Mouse (Mus musculus) forebrain, embryonic 11.5 days (tissue): ENCODE measurements around the gene Cd151. TPM values are rescaled to one million over a fixed set of nuclear protein-coding genes. Genes with fewer than 3 reads are reported as not detected.
A peak's percentile ranks its signal among the peaks of the same experiment; 100 is the strongest.

ENCODE experiments used
- ATAC-seq: fragments of 200-750 bp; cut with Nextera tagmentation; replicated peaks from 2 replicates; pipeline ENCODE4 v1.8.0; 2017; ENCODE audit warnings: moderate TSS enrichment; ENCODE audit not compliant: low FRiP score
- DNase-seq: peaks from one replicate; pipeline ENCODE4 v3.0.0-alpha.2; 2017; ENCODE audit warnings: low spot score
- H3K27ac ChIP-seq: fragments of 300-500 bp; sonication (generic); 2 replicates; pipeline ENCODE4 v1.5.1; 2014; ENCODE audit warnings: low read depth, low read length
- H3K27me3 ChIP-seq: fragments of 300-500 bp; sonication (generic); 2 replicates; pipeline ENCODE4 v1.6.1; 2014; ENCODE audit warnings: mild to moderate bottlenecking, low read length, mixed read lengths; ENCODE audit not compliant: control insufficient read depth, insufficient read depth
- H3K36me3 ChIP-seq: fragments of 300-500 bp; sonication (generic); 2 replicates; pipeline ENCODE4 v1.6.1; 2014; ENCODE audit warnings: mild to moderate bottlenecking, low read length, moderate library complexity, mixed read lengths; ENCODE audit not compliant: control insufficient read depth, insufficient read depth
- H3K4me1 ChIP-seq: fragments of 300-500 bp; sonication (generic); replicated peaks from 2 replicates; pipeline ENCODE4 v1.6.1; 2014; ENCODE audit warnings: low read length, mixed read lengths; ENCODE audit not compliant: control insufficient read depth, insufficient read depth
- H3K4me2 ChIP-seq: fragments of 300-500 bp; sonication (generic); 2 replicates; pipeline ENCODE4 v1.6.1; 2014; ENCODE audit warnings: low read depth, mild to moderate bottlenecking, low read length, moderate library complexity, mixed read lengths; ENCODE audit not compliant: severe bottlenecking
- H3K4me3 ChIP-seq: fragments of 300-500 bp; sonication (generic); 2 replicates; pipeline ENCODE4 v1.5.1; 2014; ENCODE audit warnings: low read depth, low read length
- H3K9ac ChIP-seq: fragments of 300-500 bp; sonication (generic); 2 replicates; pipeline ENCODE4 v1.6.1; 2014; ENCODE audit warnings: low read length
- H3K9me3 ChIP-seq: fragments of 300-500 bp; sonication (generic); 2 replicates; pipeline ENCODE4 v1.6.1; 2016; ENCODE audit warnings: low read length, mixed read lengths; ENCODE audit not compliant: control insufficient read depth
- WGBS: fragments of 180-500 bp; shearing (Covaris S2); extraction: QIAGEN DNeasy Blood & Tissue Kit; methylation state at CpG from one replicate; pipeline ENCODE4 v1.1.7; 2014; 5-methylcytosine and 5-hydroxymethylcytosine counted together
- polyA plus RNA-seq: library from polyadenylated mRNA; unstranded; fragments of >200 nt; fragmentation: Nextera tagmentation; extraction: Ambion mirVana; gene quantifications from 2 replicates; pipeline ENCODE4 v1.2.1, GENCODE M21; 2014

The Cd151 gene
- polyA plus RNA-seq, 1 experiment from 2014 or later = 40.3 TPM

DNA sequence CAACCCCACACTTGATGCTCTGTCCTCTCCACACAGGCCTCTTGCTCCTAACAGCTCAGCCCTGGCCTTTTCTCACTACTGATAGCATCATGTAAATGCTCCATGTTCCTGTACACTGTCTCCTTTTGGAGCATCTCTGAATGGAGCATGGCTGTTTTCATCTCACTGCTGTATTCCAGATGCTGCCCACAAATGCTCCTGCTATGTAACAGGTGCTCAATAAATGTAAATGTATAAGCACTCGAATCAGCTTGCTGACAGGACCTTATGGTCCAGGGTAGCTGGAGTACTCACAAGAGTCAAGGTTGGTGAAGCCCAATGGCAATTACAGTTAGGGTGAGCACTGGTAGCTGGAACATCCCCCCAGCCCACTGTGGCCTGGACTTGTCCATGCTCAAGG, 4.0 kb downstream of the Cd151 start:
- Histone ChIP-seq H3K36me3 (peaks cover 3% of the 10 kb centered on the region), H3K4me1 (peaks cover 34% of the 10 kb centered on the region), H3K9ac (no peak overlapping the region), H3K9me3 (no peaks in the 10 kb centered on the region), H3K27me3 (peaks cover 11% of the 10 kb centered on the region), H3K4me3 (no peak overlapping the region), H3K4me2 (no peak overlapping the region), H3K27ac (no peak overlapping the region)
- WGBS = 85% methylated on average over 1 of the region's 1 CpGs
- DNase-seq (no peak), ATAC-seq (no peak)

DNA sequence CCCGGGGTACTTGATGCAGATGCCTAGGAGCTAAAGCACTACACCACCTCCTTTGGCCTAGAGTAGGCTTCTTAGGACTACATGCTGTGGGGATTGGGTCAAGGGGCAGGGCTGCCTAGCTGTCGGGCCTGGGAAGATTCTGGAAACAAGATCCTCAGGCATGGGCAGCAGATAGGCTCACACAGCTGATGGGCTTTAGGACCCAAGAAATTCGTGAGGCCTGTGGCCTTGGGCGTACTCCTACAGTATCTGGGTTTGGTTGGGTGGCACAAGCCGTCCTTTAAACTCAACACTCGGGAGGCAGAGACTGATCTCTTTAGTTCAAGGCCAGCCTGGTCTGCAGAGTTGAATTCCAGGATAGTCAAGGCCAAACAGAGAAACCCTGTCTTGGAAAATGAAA, 5.0 kb downstream of the Cd151 start:
- Histone ChIP-seq H3K4me3 (no peak overlapping the region), H3K27ac (no peak overlapping the region), H3K27me3 (peaks cover 10% of the 10 kb centered on the region), H3K4me2 (no peak overlapping the region), H3K9me3 (no peaks in the 10 kb centered on the region), H3K4me1 (peaks cover 30% of the 10 kb centered on the region), H3K9ac (no peak overlapping the region), H3K36me3 (peaks cover 3% of the 10 kb centered on the region)
- ATAC-seq (no peak), DNase-seq (no peak)
- 88% methylated on average over 6 of the region's 6 CpGs for WGBS

DNA sequence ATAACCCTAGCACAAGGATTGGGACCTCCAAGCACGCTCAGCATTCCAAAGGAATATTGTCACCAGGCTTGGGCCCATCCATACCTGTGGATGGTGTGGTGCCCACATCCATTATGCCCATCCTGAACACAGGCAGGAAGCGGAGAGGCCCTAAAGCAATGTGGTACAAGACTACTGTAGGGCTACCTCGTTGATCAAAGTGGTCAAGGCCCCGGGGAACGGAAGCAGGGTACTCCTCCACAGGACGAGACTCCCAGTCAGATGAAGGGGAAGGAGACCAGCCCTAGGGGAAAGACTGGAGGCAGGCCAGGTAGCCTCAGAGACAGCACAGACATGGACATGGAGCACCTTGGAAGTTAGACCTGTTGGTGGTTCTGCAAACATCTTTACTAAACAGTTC, 5.6 kb downstream of the Cd151 start:
- peaks cover 12% of the 10 kb centered on the region for H3K27me3 ChIP-seq
- no peaks in the 10 kb centered on the region for H3K9me3 ChIP-seq
- 93% methylated on average over 6 of the region's 6 CpGs for WGBS
- no peak overlapping the region for H3K4me2 ChIP-seq
- no peak overlapping the region for H3K27ac ChIP-seq
- H3K36me3 ChIP-seq = peaks cover 3% of the 10 kb centered on the region
- ATAC-seq (no peak), DNase-seq (no peak)
- no peak overlapping the region for H3K4me3 ChIP-seq
- no peak overlapping the region for H3K9ac ChIP-seq
- H3K4me1 ChIP-seq = peaks cover 30% of the 10 kb centered on the region

DNA sequence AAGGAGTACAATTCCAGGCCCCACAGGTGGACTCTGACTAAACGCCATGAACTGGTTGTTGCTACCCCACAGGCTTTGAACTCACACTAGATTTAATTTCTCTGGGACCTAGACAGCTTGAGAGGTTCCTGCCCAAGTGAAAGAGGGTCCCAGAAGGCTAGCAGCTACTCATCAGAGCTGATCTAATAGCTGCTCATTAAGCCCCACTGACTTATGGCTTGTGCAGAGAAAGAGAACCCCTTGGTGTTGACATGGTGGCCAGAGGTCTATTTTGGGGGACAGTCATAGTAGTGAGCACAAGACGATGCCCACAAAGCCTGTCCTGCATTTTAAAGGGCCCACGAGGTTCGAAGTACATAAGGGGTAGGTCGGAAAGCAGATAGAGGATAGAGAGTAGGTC, 7.0 kb downstream of the Cd151 start:
- H3K4me3 ChIP-seq = peak overlapping the region; percentile 78
- H3K36me3 ChIP-seq = peaks cover 3% of the 10 kb centered on the region
- H3K9me3 ChIP-seq = no peaks in the 10 kb centered on the region
- 12% methylated on average over 5 of the region's 5 CpGs for WGBS
- peak overlapping the region; percentile 91 for H3K9ac ChIP-seq
- DNase-seq (no peak), ATAC-seq (no peak)
- H3K27ac ChIP-seq = no peak overlapping the region
- peaks cover 19% of the 10 kb centered on the region for H3K4me1 ChIP-seq
- peak overlapping the region; percentile 94 for H3K4me2 ChIP-seq
- H3K27me3 ChIP-seq = peaks cover 12% of the 10 kb centered on the region

DNA sequence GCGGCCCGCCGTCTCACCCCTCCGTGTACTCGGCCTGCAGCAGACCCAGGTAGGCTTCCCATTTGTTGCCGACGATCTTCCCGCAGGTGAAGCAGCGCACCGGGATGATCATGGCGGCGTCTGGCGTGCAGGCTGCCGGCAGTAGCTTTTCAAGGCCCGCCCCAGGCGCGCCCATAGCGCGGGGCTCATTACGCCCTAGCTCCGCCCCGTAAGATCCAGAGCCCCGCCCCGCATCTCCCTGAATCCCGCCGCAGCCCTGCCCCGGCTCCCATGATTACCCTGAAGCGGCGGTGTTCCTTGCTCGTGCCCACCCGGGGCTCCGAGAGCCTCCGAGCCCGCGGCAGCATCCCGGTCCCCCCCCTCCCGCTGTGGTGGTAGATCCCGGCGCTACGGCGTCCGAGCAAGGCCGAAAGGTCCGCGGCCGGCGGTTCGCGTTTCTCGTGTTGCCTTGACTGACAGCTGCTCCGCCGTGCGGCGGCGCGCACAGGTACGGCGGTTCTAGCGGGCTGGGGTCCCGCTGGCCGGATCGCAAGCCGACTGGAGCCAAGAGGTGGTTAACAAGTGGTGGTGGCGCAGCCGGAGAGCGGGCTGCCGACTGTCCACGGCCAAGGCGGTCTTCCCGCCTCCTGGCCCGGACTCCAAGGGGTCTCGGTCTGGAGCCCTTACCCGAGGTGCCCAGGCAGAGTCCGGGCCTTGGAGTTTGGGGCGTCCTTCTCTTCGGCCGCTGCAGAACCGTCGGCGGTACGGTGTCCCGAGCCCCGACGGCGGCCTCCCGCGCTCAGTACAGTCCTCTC, 8.0 kb downstream of the Cd151 start, which contains the start of the genes Polr2l and Tspan4:
TSS of gene Polr2l (minus strand) at position 122 of the 794 bp plus-strand sequence.
TSS of gene Tspan4 (plus strand) at position 230 of the 794 bp plus-strand sequence.
- ATAC-seq (peak; percentile 85), DNase-seq (peak; percentile 91)
- H3K4me1 ChIP-seq = peaks cover 16% of the 10 kb centered on the region
- under 1% methylated on average over 84 of the region's 87 CpGs for WGBS
- H3K9me3 ChIP-seq = no peaks in the 10 kb centered on the region
- H3K27ac ChIP-seq = peak within 1 kb of the TSS; percentile 62; the same call in 1 of the 2 replicates
- peak within 1 kb of the TSS; percentile 78 for H3K4me3 ChIP-seq
- peaks cover 12% of the 10 kb centered on the region for H3K27me3 ChIP-seq
- peak within 1 kb of the TSS; percentile 94 for H3K4me2 ChIP-seq
- H3K9ac ChIP-seq = peak within 1 kb of the TSS; percentile 91
- H3K36me3 ChIP-seq = peaks cover 3% of the 10 kb centered on the region

DNA sequence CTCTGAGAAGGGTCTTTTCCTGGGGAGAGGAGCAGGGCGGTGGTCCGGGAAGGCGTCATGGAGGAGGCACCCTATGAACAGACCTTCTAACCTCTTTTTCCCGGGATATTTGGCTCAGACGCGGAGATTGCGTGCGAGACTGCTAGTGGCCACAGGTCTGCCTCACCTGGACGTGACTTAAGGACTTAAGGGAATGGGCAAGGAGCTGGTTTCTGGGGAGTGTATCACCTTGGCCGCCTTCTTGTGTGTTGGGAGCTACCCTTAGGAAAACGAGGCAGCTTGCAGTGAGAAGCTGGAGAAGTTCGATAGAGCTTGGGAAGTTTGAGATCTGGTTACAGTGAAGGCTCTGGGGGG, 8.6 kb downstream of the Cd151 start:
- no peak for ATAC-seq

DNA sequence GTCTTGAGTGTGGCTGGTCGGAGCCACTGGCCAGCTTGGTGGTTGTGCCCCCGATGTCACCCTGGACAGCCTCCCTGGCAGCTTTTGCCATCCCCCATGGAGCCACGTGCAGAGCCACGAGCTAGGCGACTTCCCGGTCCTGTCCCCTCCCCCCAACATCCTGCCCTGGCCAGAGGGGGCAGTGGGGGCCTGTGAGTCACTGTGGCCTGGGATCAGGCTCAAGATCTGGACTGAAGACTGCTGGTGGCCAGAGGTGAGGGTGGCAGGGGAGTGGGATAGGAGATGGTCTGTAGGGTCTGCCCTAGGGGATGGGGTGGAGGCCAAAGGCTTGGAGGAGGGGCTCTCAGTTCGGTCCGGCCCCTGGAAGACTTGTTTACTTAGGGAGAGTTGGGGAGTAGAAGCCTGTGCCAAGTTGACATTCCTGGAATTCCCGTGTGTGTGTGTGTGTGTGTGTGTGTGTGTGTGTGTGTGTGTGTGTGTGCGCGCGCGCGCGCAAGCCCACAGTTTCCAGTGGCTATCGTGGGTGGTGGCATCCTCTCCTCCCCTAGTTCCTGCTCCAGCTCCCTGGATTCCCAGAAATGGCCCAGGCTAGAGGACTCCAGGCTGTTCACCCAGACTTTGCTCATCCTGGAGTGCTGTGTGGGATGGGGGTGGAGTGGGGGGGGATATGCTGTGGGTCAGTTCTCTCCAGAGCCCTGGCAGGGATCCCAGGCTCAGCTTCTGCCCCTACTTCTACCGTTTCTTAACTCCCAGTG, 9.2 kb downstream of the Cd151 start:
- peaks cover 16% of the 10 kb centered on the region for H3K4me1 ChIP-seq
- 4% methylated on average over 16 of the region's 17 CpGs for WGBS
- peak overlapping the region; percentile 94 for H3K4me2 ChIP-seq
- no peak overlapping the region for H3K27ac ChIP-seq
- peak; percentile 74 for DNase-seq
- H3K9ac ChIP-seq = no peak overlapping the region; the same call in 1 of the 2 replicates
- H3K9me3 ChIP-seq = no peaks in the 10 kb centered on the region
- 0 out of 2 replicates have a peak, but pooled peaks have one; percentile 6 for ATAC-seq
- peaks cover 12% of the 10 kb centered on the region for H3K27me3 ChIP-seq
- H3K4me3 ChIP-seq = peak overlapping the region; percentile 78
- peaks cover 3% of the 10 kb centered on the region for H3K36me3 ChIP-seq

More for the DNA sequence above, 8.6 kb downstream of the Cd151 start:
- Histone ChIP-seq H3K4me2 (peak overlapping the region; percentile 94), H3K27ac (no peak overlapping the region), H3K27me3 (peaks cover 12% of the 10 kb centered on the region), H3K4me1 (peaks cover 16% of the 10 kb centered on the region), H3K4me3 (peak overlapping the region; percentile 78), H3K9ac (peak overlapping the region; percentile 91), H3K36me3 (peaks cover 3% of the 10 kb centered on the region), H3K9me3 (no peaks in the 10 kb centered on the region)
- WGBS = 1% methylated on average over 12 of the region's 12 CpGs
- DNase-seq = no peak

DNA sequence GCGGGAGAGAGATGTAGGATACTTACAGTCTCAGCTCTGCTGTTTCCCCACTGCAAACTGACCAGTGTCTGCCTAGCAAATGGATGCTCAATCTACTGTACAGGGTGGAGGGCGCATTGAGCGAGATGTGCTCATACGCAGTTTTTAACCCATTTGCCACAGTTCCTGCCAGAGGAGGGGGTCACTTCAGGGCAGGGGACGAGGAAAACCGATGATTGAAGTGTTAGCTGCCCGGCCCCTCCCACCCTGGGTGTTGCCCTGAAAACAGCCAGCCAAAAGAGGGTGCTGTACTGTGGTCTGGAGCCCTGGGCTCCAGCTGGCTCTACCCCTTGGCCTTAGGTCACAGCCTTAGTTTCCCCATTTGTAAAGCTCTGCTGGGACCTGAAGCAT, 9.8 kb downstream of the Cd151 start:
- no peak overlapping the region for H3K4me2 ChIP-seq
- H3K36me3 ChIP-seq = peaks cover 3% of the 10 kb centered on the region
- no peak overlapping the region; the same call in 1 of the 2 replicates for H3K9ac ChIP-seq
- no peak overlapping the region for H3K27ac ChIP-seq
- no peak for DNase-seq
- peaks cover 16% of the 10 kb centered on the region for H3K4me1 ChIP-seq
- no peak overlapping the region for H3K4me3 ChIP-seq
- no peak for ATAC-seq
- H3K27me3 ChIP-seq = peaks cover 12% of the 10 kb centered on the region
- no peaks in the 10 kb centered on the region for H3K9me3 ChIP-seq
- 22% methylated on average over 7 of the region's 7 CpGs for WGBS
